Mouse (Mus musculus): ENCODE measurements around the gene Bcl2a1d.
"Not testable (repeated sequence)": the region's sequence is repeated elsewhere in the genome, so short reads cannot be mapped to it uniquely, and the experiment has no call there.

DNA sequence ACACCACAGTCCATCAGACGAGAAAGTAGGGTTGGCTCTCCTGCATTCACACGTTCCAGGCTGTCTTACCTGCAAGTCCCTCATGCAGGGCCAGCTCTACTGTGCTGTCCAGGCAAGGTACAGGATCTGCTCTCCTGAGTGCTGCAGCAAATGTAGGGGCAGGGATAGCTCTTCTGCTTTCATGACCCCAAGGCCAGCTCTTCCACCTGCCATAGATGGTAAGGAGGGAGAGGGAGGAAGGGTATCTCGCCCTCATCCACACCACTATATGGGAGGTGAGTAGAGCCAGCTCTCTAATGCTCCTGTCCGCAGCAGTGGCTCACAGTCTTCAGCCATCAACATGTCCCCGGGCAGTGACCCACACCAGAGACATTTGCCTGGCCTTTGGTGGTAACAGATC lies 37.8 kb upstream of the Bcl2a1d start:
- not testable (repeated sequence) for TF ChIP-seq CTCF (IDR thresholded peaks at IDR 0.05; ENCODE audit: low read depth, low read length); GATA2 (IDR thresholded peaks at IDR 0.05; ENCODE audit: borderline replicate concordance, low read depth, low read length)

Data from G1E (cell line).